Mouse (Mus musculus): ENCODE results near the gene Dglucy. TPM values are rescaled to one million over a fixed set of nuclear protein-coding genes. Genes with fewer than 3 reads are reported as not detected.

Dglucy gene
- polyA plus RNA-seq, 1 experiment = 7.4 TPM

DNA sequence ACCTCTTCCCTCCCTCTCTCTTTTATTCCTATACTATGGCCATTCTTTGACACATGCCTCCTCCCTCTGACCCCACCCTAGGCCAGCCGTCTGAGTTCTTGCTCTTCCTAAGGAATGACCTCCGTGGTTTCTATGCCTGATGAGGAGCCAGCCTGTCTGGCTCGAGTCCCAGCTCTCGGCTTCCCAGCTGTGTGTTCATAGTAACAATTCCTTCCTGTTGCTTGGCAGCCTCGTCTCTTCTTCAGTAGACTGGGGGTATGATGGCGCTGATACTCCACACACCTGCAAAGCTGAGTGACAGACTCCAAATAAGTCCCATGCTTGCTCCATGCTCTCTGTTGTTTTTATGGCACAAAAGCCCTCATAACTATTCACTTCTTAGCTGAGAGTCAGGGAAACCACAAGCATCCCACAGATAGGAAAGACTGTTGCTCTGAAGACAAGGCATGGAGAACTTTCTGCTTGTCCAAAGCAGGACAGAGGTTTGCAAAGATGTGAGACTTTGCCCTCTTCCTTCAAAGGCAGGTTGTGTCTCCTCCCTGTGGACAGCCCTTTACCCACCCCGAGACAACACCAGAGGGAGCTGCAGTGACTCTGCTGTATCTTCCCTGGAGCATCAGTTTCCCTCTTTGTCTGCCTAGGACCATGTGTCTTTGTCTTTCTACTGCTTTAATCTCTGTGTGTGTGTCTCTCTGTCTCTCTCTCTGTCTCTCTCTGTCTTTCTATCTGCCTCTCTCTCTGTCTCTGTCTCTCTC, 6.5 kb upstream of the Dglucy start:
- Histone ChIP-seq H3K4me3 (replicated peaks; ENCODE audit: insufficient read depth, low read depth, low read length) (no peak overlapping the region), H3K4me1 (ENCODE audit: control insufficient read depth, insufficient read depth, low read length) (no peaks in the 10 kb centered on the region), H3K27me3 (ENCODE audit: control insufficient read depth, insufficient read depth, low read length) (no peaks in the 10 kb centered on the region), H3K27ac (ENCODE audit: insufficient read depth, low read length) (no peak overlapping the region)
- DNase-seq = no peak
- 14% methylated on average over 7 of the region's 7 CpGs for WGBS
- TF ChIP-seq POLR2A (IDR thresholded peaks at IDR 0.05; ENCODE audit: borderline replicate concordance, insufficient read depth, low read length) = no peak
- TF ChIP-seq CTCF (IDR thresholded peaks at IDR 0.05; ENCODE audit: borderline replicate concordance, insufficient read depth, low read depth, low read length) = no peak

GRCm38 (mm10) chr12:100774756-100775155, 4.1 kb upstream of the Dglucy start:
- Histone ChIP-seq H3K4me1 (ENCODE audit: control insufficient read depth, insufficient read depth, low read length) (peaks cover 6% of the 10 kb centered on the region), H3K4me3 (replicated peaks; ENCODE audit: insufficient read depth, low read depth, low read length) (no peak overlapping the region), H3K27ac (ENCODE audit: insufficient read depth, low read length) (no peak overlapping the region), H3K27me3 (ENCODE audit: control insufficient read depth, insufficient read depth, low read length) (no peaks in the 10 kb centered on the region)
- TF ChIP-seq POLR2A (IDR thresholded peaks at IDR 0.05; ENCODE audit: borderline replicate concordance, insufficient read depth, low read length) (no peak), CTCF (IDR thresholded peaks at IDR 0.05; ENCODE audit: borderline replicate concordance, insufficient read depth, low read depth, low read length) (no peak)
- 69% methylated on average over 7 of the region's 7 CpGs for WGBS
- DNase-seq = no peak

- Histone ChIP-seq H3K4me1 (ENCODE audit: control insufficient read depth, insufficient read depth, low read length) (peaks cover 8% of the 10 kb centered on the region), H3K4me3 (replicated peaks; ENCODE audit: insufficient read depth, low read depth, low read length) (no peak overlapping the region), H3K27ac (ENCODE audit: insufficient read depth, low read length) (no peak overlapping the region), H3K27me3 (ENCODE audit: control insufficient read depth, insufficient read depth, low read length) (no peaks in the 10 kb centered on the region)
- DNase-seq = no peak
- no peak for TF ChIP-seq POLR2A (IDR thresholded peaks at IDR 0.05; ENCODE audit: borderline replicate concordance, insufficient read depth, low read length)
- TF ChIP-seq CTCF (IDR thresholded peaks at IDR 0.05; ENCODE audit: borderline replicate concordance, insufficient read depth, low read depth, low read length) = no peak
Measured at GRCm38 (mm10) chr12:100775291-100775690, 3.6 kb upstream of the Dglucy start.

GRCm38 (mm10) chr12:100775911-100776581, 2.8 kb upstream of the Dglucy start:
- Histone ChIP-seq H3K27me3 (ENCODE audit: control insufficient read depth, insufficient read depth, low read length) (no peaks in the 10 kb centered on the region), H3K27ac (ENCODE audit: insufficient read depth, low read length) (no peak overlapping the region), H3K4me3 (replicated peaks; ENCODE audit: insufficient read depth, low read depth, low read length) (no peak overlapping the region), H3K4me1 (ENCODE audit: control insufficient read depth, insufficient read depth, low read length) (peaks cover 8% of the 10 kb centered on the region)
- WGBS = 72% methylated on average over 8 of the region's 8 CpGs
- no peak for DNase-seq
- no peak for TF ChIP-seq CTCF (IDR thresholded peaks at IDR 0.05; ENCODE audit: borderline replicate concordance, insufficient read depth, low read depth, low read length)

GRCm38 (mm10) chr12:100776991-100777390, 1.9 kb upstream of the Dglucy start:
- no peak for DNase-seq
- H3K27ac ChIP-seq (ENCODE audit: insufficient read depth, low read length) = no peak overlapping the region
- H3K4me1 ChIP-seq (ENCODE audit: control insufficient read depth, insufficient read depth, low read length) = peaks cover 8% of the 10 kb centered on the region
- TF ChIP-seq CTCF (IDR thresholded peaks at IDR 0.05; ENCODE audit: borderline replicate concordance, insufficient read depth, low read depth, low read length) (no peak), POLR2A (IDR thresholded peaks at IDR 0.05; ENCODE audit: borderline replicate concordance, insufficient read depth, low read length) (no peak)
- no peak overlapping the region for H3K4me3 ChIP-seq (replicated peaks; ENCODE audit: insufficient read depth, low read depth, low read length)
- H3K27me3 ChIP-seq (ENCODE audit: control insufficient read depth, insufficient read depth, low read length) = no peaks in the 10 kb centered on the region
- 94% methylated on average over 6 of the region's 6 CpGs for WGBS

DNA sequence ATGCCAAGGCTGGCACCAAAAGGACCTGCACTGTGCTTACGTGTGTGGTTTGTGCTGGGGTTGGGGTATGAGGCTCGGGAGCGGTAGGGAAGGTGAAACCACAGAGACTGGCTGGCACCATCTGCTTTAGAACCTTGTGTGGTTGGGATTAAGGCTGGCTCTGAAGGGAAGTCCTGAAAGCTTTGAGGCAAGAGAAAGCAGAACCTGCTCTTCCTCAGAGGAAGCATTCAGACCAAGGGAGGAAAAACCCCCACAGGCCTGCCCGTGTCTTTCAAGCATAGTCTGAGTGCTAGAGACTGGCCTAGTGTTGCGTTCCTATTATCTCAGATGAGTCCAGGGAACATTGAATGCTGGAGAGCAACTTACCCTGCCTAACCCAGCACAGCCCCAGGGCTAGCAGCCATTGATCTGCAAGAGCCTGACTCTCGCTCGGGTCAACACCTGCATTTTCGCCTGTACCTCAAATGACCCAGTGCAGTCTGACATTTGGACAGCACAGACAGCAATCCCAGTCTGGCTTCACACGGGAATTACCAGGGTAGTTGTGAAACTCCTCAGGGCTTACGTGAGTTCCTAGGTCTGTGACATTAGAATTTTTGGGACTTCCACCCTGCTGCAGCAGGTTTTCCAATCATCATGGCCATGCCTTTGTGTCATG, 452 bp upstream of the Dglucy start:
- peaks cover 8% of the 10 kb centered on the region for H3K4me1 ChIP-seq (ENCODE audit: control insufficient read depth, insufficient read depth, low read length)
- WGBS = 68% methylated on average over 10 of the region's 10 CpGs
- no peaks in the 10 kb centered on the region for H3K27me3 ChIP-seq (ENCODE audit: control insufficient read depth, insufficient read depth, low read length)
- peak overlapping the region; percentile 44 for H3K4me3 ChIP-seq (replicated peaks; ENCODE audit: insufficient read depth, low read depth, low read length)
- DNase-seq = no peak
- TF ChIP-seq CTCF (IDR thresholded peaks at IDR 0.05; ENCODE audit: borderline replicate concordance, insufficient read depth, low read depth, low read length) (no peak), POLR2A (IDR thresholded peaks at IDR 0.05; ENCODE audit: borderline replicate concordance, insufficient read depth, low read length) (no peak)
- H3K27ac ChIP-seq (ENCODE audit: insufficient read depth, low read length) = peak overlapping the region; percentile 49

DNA sequence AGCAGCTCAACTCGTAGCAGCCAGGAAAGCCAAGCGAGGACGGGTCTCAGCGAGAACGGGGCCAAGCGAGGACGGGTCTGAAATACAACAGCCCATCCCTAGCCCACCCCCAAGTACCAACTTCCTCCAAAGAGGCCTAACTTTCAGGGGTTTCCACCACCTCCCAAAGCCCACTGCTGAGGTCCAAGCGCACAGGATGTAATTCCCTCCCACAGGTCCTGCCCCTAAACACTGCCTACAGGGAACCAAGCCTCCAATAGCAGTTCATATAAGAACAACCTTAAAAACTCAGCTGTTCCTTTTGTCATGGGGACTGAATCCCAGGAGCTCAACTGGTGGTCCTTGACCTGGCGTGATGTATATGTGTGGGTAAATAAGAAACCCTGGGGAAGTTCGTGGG, 1.6 kb downstream of the Dglucy start:
- no peak overlapping the region for H3K4me3 ChIP-seq (replicated peaks; ENCODE audit: insufficient read depth, low read depth, low read length)
- peaks cover 8% of the 10 kb centered on the region for H3K4me1 ChIP-seq (ENCODE audit: control insufficient read depth, insufficient read depth, low read length)
- no peaks in the 10 kb centered on the region for H3K27me3 ChIP-seq (ENCODE audit: control insufficient read depth, insufficient read depth, low read length)
- no peak for DNase-seq
- 97% methylated on average over 10 of the region's 10 CpGs for WGBS
- H3K27ac ChIP-seq (ENCODE audit: insufficient read depth, low read length) = no peak overlapping the region
- TF ChIP-seq CTCF (IDR thresholded peaks at IDR 0.05; ENCODE audit: borderline replicate concordance, insufficient read depth, low read depth, low read length) = no peak
- TF ChIP-seq POLR2A (IDR thresholded peaks at IDR 0.05; ENCODE audit: borderline replicate concordance, insufficient read depth, low read length) = no peak

All from cerebellum, adult 2 months (tissue).